Mouse (Mus musculus): Measurements from ENCODE around the gene Rab34.
"Not testable (repeated sequence)": the region's sequence is repeated elsewhere in the genome, so short reads cannot be mapped to it uniquely, and the experiment has no call there.

Gene Rab34

DNA sequence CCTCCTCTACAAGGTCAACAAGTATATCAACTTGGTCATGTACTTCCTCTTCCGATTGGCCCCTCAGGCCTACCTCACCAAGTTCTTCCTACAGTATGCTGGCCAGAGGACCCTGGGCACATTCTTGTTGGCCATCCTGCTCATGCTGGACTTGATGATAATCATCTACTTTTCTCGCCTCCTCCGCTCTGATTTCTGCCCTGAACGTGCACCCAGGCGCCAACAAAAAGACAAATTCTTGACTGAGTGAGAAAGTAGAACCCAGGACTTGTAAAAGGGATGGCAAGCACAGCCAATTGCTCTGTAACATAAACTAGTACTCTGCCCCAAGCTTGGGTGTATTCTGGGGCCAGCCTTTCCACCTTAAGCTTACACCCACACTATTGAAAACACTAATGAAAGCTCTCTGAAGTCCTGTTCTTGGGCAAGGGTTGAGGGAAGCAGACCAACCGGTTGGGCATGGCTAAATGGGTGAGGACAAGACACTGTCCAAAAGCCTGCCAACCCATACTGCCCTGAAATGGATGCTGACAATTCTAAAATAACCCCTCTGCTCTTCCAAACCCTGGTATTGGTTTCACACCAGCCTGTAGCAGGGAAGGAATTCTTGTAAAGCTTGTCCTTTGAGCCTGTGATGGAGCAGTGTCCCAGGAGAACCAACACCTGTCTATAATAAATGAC lies 8.0 kb upstream of the Rab34 start:
- no peak for DNase-seq

DNA sequence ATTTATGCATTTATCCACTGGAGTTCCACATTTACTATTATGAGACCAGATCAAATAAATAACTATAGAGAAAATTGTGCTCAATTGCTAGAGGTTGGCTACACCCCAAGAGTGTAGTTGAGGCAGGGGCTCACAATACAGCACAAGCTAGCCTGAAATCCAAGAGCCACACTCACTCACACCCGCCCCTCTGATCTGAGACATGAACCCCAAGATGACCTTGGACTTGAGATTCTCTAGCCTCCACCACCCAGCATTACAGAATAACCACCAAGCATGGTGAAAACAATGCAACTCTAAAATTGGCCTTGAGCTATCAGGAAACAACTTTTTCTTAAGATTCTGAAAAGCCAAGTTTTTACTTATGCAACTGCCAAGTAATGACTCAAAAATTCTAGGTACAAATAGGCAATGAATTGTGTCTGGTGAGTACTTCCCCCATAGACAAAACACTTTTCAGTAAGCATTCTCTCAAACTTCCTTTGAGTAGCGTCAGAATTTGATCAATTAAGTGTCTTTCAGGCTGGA lies 6.3 kb upstream of the Rab34 start:
- no peak for DNase-seq

- no peak for DNase-seq
Observed at GRCm38 (mm10) chr11:78182450-78182849, 5.8 kb upstream of the Rab34 start.

GRCm38 (mm10) chr11:78182961-78183844 lies 5.0 kb upstream of the Rab34 start, which contains the start of gene Rpl23a:
Rpl23a (minus strand) TSS chr11:78183584.
- peak; percentile 94 for DNase-seq

GRCm38 (mm10) chr11:78183884-78184514 lies 4.2 kb upstream of the Rab34 start:
- no peak for DNase-seq

DNA sequence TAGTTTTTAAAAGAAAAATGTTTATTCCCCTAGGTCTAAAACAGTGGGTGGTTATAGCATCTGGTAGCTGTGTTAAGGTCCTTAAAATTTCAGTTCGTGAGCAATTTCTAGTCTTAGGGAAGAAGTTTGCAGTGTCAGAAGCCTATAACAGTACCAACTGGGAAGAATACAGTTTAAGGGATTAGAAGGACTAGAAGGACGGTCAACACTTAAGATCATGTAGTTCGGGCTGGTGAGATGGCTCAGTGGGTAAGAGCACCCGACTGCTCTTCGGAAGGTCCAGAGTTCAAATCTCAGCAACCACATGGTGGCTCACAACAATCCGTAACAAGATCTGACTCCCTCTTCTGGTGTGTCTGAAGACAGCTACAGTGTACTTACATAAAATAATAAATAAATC lies 3.5 kb upstream of the Rab34 start:
- not testable (repeated sequence) for DNase-seq

GRCm38 (mm10) chr11:78189234-78190040 lies 1.2 kb downstream of the Rab34 start:
- peak; percentile 87 for DNase-seq

- peak; percentile 93 for DNase-seq
Observed at GRCm38 (mm10) chr11:78190041-78190440, 1.8 kb downstream of the Rab34 start.

- no peak for DNase-seq
Observed at GRCm38 (mm10) chr11:78193113-78193512, 4.9 kb downstream of the Rab34 start, which contains the start of gene Proca1. Proca1 (plus strand) TSS chr11:78193392.

DNA sequence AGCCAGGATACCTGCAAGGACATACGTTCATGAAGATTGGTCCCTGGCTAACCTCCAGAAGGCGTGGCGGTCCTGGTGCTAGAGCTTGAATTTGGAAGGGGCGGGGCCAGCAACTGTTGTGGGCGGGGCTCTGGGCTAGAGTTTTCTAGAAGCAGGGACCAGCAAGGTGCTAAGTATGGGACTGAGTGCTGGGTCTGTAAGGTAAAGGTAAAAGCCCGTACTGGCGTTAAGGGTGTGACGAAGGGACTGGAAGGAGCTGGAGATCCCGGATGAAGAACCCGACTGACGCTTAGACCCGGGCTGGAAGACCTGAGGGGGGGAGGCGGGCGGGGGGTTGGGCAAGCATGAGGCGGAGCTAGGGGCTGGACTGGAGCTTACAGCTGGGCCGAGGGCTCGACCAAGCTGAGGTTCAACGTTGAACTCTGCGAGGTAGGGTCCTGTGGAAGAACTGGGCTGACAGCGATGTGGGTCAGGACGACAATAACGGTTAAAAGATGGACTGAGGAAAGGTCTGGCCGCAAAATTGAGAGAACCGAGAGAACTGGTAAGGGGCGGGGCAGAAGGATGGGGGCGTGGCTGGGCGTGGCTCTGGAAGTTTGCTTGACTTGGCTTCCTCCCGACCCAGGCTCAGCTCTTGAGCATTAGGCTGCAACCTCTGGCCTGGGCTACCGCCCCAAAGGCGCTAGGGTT lies 6.3 kb downstream of the Rab34 start:
- peak; percentile 84 for DNase-seq

DNA sequence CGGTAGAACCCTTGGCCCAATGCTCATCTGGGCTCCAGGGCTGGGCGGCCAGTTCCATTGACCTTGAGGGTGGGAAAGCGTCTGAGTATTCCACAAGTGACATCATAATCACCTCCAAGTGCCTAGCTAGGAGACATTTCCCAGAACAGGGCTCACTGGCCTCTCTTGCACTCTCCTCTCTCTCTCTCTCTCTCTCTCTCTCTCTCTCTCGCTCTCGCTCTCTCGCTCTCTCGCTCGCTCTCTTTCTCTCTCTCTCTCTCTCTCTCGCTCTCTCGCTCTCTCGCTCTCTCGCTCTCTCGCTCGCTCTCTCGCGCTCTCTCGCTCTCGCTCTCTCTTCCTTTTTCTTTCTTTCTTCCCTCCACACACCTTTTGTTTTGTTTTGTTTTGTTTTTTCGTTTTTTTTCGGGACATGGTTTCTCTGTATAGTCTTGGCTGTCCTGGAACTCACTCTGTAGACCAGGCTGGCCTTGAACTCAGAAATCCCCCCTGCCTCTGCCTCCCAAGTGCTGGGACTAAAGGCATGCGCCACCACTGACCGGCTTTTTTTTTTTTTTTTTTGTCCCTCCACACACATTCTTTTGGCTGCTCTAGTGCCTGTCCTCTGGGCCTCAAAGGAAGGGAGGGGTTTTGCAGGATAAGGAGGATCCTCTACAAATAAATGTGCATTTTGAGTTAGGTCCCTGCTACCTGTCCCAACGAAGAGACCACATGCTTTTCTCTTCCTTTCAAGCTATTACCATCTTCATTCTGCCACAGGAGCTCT lies 7.1 kb downstream of the Rab34 start:
- DNase-seq, result no peak

DNA sequence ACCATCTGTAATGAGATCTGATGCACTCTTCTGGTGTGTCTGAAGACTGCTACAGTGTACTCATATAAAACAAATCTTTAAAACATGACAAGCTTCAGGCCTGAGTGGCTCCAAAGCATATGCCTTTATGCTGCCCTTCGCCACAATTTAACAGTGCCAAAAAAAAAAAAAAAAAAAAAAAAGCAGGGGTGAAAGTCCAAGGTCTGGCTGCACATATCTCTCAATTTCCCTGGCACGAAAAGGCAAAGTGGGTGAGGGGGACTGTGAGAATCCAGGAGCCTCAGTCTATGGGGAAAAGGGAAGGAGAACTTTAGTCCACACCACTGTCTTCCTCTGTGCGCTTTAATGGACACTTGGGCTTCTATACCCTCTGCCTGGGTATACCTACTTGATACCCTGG lies 14.1 kb downstream of the Rab34 start:
- DNase-seq, result peak; percentile 42

DNA sequence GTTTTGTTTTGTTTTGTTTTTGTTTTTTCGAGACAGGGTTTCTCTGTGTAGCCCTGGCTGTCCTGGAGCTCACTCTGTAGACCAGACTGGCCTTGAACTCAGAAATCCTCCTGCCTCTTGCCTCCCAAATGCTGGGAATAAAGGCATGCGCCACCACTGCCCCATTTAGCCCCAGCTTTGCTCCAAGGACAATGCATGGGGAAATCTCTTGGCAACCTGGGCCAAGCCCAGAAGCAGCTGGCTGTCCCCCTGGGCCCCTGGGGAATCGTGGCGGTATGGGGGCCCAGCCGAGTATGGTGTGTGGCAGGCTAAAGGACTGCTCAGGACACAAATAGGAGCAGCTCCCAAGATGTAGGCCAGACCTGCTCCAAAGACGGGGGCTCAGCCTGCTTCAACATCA lies 16.1 kb downstream of the Rab34 start:
- DNase-seq, result no peak

GRCm38 (mm10) chr11:78205361-78206206 lies 17.4 kb downstream of the Rab34 start:
- no peak for DNase-seq

DNA sequence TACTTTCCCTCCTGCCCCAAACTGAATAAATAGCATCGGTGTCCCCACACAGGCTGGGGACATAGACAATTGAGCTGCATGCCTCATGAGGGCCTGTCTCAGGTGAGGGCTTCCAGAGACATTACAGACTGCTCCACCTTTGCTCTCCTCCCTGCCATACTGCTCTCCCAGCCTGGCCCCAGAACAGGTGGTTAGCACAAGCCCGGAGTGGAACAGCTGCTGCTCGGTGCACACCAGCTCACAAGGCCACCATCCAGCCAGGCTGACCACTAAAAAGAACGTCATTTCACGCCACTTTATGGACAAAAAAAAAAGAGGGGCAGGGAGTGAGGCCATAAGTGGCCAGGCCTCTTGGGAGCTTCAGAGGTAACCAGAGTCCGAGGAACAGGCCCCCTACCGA lies 19.0 kb downstream of the Rab34 start:
- DNase-seq, result no peak

DNA sequence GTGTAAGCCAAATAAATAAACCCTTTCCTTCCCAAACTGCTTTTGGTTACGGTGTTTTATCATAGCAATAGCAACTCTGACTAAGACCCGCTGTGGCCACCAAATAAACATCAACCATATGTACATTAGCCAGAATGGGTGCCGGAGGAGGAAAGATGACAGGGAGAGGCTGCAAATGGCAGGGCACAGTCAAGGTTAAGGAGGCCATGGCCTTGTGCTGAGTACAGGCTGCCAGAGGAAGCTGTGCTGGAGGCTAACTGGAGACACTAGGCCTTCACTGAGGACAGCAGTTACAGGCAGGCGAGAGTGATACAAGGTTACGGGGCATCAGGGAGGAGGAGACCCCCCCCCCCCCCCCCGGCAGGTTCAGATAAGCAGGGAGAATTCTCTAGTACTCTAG lies 21.7 kb downstream of the Rab34 start:
- no peak for DNase-seq

DNA sequence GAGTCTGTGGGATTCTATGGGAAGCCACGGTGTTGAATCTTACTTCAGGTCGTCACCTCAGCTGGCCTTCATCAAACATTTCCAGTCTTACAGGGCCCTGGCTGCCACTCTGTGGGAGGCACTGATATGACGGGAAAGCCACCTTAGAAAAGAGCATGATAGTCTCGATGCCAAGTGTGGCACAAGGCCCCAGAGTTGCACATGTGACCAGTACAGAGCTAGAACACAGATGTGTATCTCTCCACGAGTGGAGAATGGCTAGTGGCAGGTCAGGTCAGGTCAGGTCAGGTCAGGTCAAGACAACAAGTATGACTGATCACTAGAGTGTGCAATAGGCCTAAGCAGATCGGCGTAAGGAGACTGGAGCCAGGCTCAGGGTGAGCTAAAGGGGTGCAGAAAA lies 22.4 kb downstream of the Rab34 start:
- no peak for DNase-seq

DNA sequence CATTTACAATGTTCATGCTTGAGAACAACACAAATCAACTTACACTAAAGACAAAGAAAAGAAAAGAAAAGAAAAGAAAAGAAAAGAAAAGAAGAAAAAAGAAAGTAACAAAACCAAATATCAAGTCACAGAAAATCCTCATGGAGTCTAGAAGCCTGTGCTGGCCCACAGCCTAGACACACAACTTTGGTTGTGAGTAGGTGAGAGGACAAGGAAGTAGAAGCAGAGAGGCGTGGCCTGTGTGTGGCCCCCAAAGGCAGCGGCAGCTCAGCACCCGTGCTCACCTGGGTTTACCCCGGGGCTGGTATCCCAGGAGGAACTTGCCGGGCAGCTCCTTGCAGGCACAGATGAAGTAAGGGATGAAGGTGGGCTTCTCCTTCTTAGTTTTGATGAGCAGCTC lies 23.3 kb downstream of the Rab34 start:
- no peak for DNase-seq

DNA sequence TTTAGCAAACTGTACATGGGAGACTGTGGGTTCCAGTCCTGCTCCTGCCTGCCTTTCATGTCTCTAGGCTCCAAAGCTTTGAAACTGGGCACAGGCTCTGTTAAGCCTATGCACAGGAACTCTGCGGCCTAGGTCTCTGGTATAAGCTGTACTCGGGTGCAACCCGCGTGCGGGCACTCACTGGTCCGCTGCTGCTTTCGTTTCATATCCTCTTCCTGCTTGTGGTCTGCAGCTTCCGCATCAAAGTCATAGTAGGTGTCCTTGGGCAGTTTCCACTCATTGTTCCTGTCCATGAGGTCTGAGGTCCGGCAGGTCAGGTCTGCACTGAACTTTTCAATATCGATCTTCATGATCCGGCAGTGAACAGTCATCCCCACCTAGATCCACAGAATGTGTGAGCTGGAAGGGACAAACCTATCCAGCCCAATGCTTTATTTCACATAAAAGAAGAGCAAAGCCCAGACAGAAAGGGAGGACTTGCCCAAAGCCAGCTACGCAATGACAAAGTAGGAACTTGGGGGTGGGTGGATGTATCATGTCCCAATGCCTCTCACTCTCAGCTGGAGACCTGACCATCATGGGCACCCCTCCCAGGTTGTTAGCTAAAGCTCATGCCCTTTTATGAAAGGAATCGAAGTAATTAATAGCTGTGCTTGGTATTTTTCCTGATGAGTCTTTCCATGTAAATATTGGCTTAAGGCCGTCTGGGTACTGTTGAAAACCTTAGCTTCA lies 25.0 kb downstream of the Rab34 start:
- DNase-seq, result no peak
